Comparison of ENCODE assay signal across 20 mouse cellular contexts in genomic region chr16:10780631-10781120, GRCm38 (mm10). TPM values are rescaled to one million over a fixed set of nuclear protein-coding genes. Genes with fewer than 3 reads are reported as not detected.
A peak's percentile ranks its signal among the peaks of the same experiment; 100 is the strongest.
DNase-seq lines count a peak whose midpoint lies in the region; ATAC-seq and TF ChIP-seq lines count a peak whose summit lies in the region.
"Had no signal": no experiment of that assay in that cellular context is flagged by ENCODE, and none has a peak within 500 bp of the region (broad histone marks: within the 10 kb centered on the region; RNA-seq: fewer than 3 reads in every experiment).

No protein-coding gene starts in this region.

- in situ Hi-C loops in CH12.LX (cut with MboI; ENCODE audit: low pct_ligation_motif_present, low pct_unique_long_range_greater_than_20kb, low sequenced_read_pairs), result loop anchor here (5.0 kb wide), 1 partner anchor 33 kb away; no protein-coding TSS in a partner anchor

- H3K9ac ChIP-seq in heart, embryonic 14.5 days (ENCODE audit: low read length), result peak overlapping the region; percentile 16; the same call in 1 of the 2 replicates
- no peak overlapping the region; the same call in 1 of the 2 replicates for H3K9ac ChIP-seq in CH12.LX (ENCODE audit: insufficient read depth, low read depth)
- H3K9ac ChIP-seq in embryonic facial prominence, embryonic 15.5 days, result no peak overlapping the region
- H3K9ac ChIP-seq in stomach, embryonic 16.5 days (ENCODE audit: low read length), result no peak overlapping the region
- H3K9ac ChIP-seq in forebrain, embryonic 12.5 days, result no peak overlapping the region
- H3K9ac ChIP-seq: liver, embryonic 15.5 days; neural tube, embryonic 12.5 days had no signal

- dilution Hi-C loops in CH12.LX (cut with MboI; ENCODE audit: extremely low pct_ligation_motif_present, extremely low pct_unique_long_range_greater_than_20kb, low sequenced_read_pairs), result no loop called here

- TF ChIP-seq CTCF in CH12.LX (conservative IDR thresholded peaks at IDR 0.05 in 1 of 2, IDR thresholded peaks at IDR 0.05 in 1 of 2; ENCODE audit: low read depth in 2 of 2, low read length in 2 of 2), result no peak

- no peak for DNase-seq in heart, adult 8-10 months (ENCODE audit: low spot score)
- DNase-seq in CH12.LX (ENCODE audit: extremely low read depth), result no peak
- DNase-seq in adipocyte (ENCODE audit: low spot score), result no peak
- DNase-seq: adrenal gland, postnatal 10 days; cerebellum, adult 8-10 months; heart, adult 18-20 months had no signal

- ATAC-seq in heart, embryonic 14.5 days (ENCODE audit: insufficient number of reproducible peaks, insufficient read depth, low FRiP score, low read depth), result no peak
- ATAC-seq in embryonic facial prominence, embryonic 15.5 days (ENCODE audit: insufficient number of reproducible peaks, low FRiP score, low TSS enrichment, low read depth), result no peak
- ATAC-seq in stomach, embryonic 16.5 days (ENCODE audit: insufficient read depth, low FRiP score), result no peak
- ATAC-seq in forebrain, embryonic 12.5 days (ENCODE audit: low FRiP score), result no peak
- ATAC-seq: forebrain, embryonic 14.5 days; hindbrain, postnatal 0 days; midbrain, embryonic 16.5 days had no signal

- 78% methylated on average over 5 of the region's 5 CpGs for WGBS in heart, embryonic 14.5 days
- WGBS in embryonic facial prominence, embryonic 15.5 days, result 44% methylated on average over 5 of the region's 5 CpGs
- 59% methylated on average over 5 of the region's 5 CpGs for WGBS in stomach, embryonic 16.5 days
- WGBS in forebrain, embryonic 12.5 days, result 86% methylated on average over 5 of the region's 5 CpGs

- no peak for TF ChIP-seq RAD21 in CH12.LX (IDR thresholded peaks at IDR 0.05; ENCODE audit: low read depth, low read length)

- H3K36me3 ChIP-seq in heart, embryonic 14.5 days (ENCODE audit: control insufficient read depth, insufficient read depth, low read length), result no peaks in the 10 kb centered on the region
- H3K36me3 ChIP-seq in CH12.LX (replicated peaks in 1 of 2; ENCODE audit: control insufficient read depth in 1 of 2, insufficient read depth in 1 of 2, low read length in 1 of 2), result peaks cover 0 to 26% of the 10 kb centered on the region in 2 experiments
- H3K36me3 ChIP-seq in embryonic facial prominence, embryonic 15.5 days, result no peaks in the 10 kb centered on the region
- H3K36me3 ChIP-seq in stomach, embryonic 16.5 days (ENCODE audit: control insufficient read depth, insufficient read depth, low read length), result no peaks in the 10 kb centered on the region
- H3K36me3 ChIP-seq in forebrain, embryonic 12.5 days (replicated peaks), result no peaks in the 10 kb centered on the region
- H3K36me3 ChIP-seq: liver, embryonic 15.5 days; neural tube, embryonic 12.5 days had no signal

- no peaks in the 10 kb centered on the region for H3K27me3 ChIP-seq in heart, embryonic 14.5 days (ENCODE audit: control insufficient read depth, insufficient read depth, low read length)
- no peaks in the 10 kb centered on the region for H3K27me3 ChIP-seq in CH12.LX (replicated peaks)
- no peaks in the 10 kb centered on the region for H3K27me3 ChIP-seq in embryonic facial prominence, embryonic 15.5 days
- H3K27me3 ChIP-seq in stomach, embryonic 16.5 days (ENCODE audit: control insufficient read depth, insufficient read depth, low read length), result no peaks in the 10 kb centered on the region
- H3K27me3 ChIP-seq in forebrain, embryonic 12.5 days, result peaks cover 30% of the 10 kb centered on the region

- no peak overlapping the region for H3K4me3 ChIP-seq in heart, embryonic 14.5 days (ENCODE audit: control insufficient read depth in 1 of 2, insufficient read depth in 1 of 2, low read depth in 1 of 2, low read length in 2 of 2)
- H3K4me3 ChIP-seq in CH12.LX (replicated peaks in 1 of 3; ENCODE audit: low read depth in 2 of 3, low read length in 2 of 3, poor library complexity in 1 of 3), result no peak overlapping the region
- no peak overlapping the region for H3K4me3 ChIP-seq in embryonic facial prominence, embryonic 15.5 days (replicated peaks)
- no peak overlapping the region for H3K4me3 ChIP-seq in stomach, embryonic 16.5 days (replicated peaks; ENCODE audit: low read length)
- H3K4me3 ChIP-seq in forebrain, embryonic 12.5 days (replicated peaks), result no peak overlapping the region
- H3K4me3 ChIP-seq: layer of hippocampus, adult 2 months; liver, embryonic 15.5 days; neural tube, embryonic 12.5 days had no signal

- H3K79me2 ChIP-seq in CH12.LX (replicated peaks; ENCODE audit: control insufficient read depth, extremely low read depth, insufficient read depth, poor library complexity, severe bottlenecking), result peaks cover 16% of the 10 kb centered on the region

- H3K9me3 ChIP-seq in heart, embryonic 14.5 days (ENCODE audit: control insufficient read depth, low read length), result no peaks in the 10 kb centered on the region
- H3K9me3 ChIP-seq in CH12.LX (replicated peaks; ENCODE audit: low read length), result no peaks in the 10 kb centered on the region
- no peaks in the 10 kb centered on the region for H3K9me3 ChIP-seq in embryonic facial prominence, embryonic 15.5 days (replicated peaks)
- no peaks in the 10 kb centered on the region for H3K9me3 ChIP-seq in stomach, embryonic 16.5 days (replicated peaks; ENCODE audit: control insufficient read depth, low read length)
- H3K9me3 ChIP-seq in forebrain, embryonic 12.5 days, result no peaks in the 10 kb centered on the region
- H3K9me3 ChIP-seq: liver, embryonic 15.5 days; neural tube, embryonic 12.5 days had no signal

- no peak; the same call in 1 of the 2 replicates for TF ChIP-seq POLR2A in CH12.LX (IDR thresholded peaks at IDR 0.05; ENCODE audit: low read depth, low read length)

- TF ChIP-seq EP300 in CH12.LX (IDR thresholded peaks at IDR 0.05; ENCODE audit: low read length), result no peak

- peaks cover 39 to 52% of the 10 kb centered on the region in 2 experiments for H3K4me1 ChIP-seq in heart, embryonic 14.5 days (ENCODE audit: control insufficient read depth in 2 of 2, insufficient read depth in 2 of 2, low read length in 2 of 2)
- peaks cover 23 to 67% of the 10 kb centered on the region in 2 experiments for H3K4me1 ChIP-seq in CH12.LX (ENCODE audit: control insufficient read depth in 1 of 2, insufficient read depth in 2 of 2)
- H3K4me1 ChIP-seq in embryonic facial prominence, embryonic 15.5 days, result peaks cover 44% of the 10 kb centered on the region
- H3K4me1 ChIP-seq in stomach, embryonic 16.5 days (ENCODE audit: control insufficient read depth, insufficient read depth, low read length), result peaks cover 33% of the 10 kb centered on the region
- peaks cover 21% of the 10 kb centered on the region for H3K4me1 ChIP-seq in forebrain, embryonic 12.5 days

- 0 out of 4 replicates have a peak overlapping the region, but pooled peaks of 1 of the 2 experiments have one; percentile 14 for H3K27ac ChIP-seq in heart, embryonic 14.5 days (replicated peaks in 1 of 2; ENCODE audit: control insufficient read depth in 1 of 2, insufficient read depth in 1 of 2, low read depth in 2 of 2, low read length in 2 of 2)
- peak overlapping the region; percentile 97; the same call in 1 of the 2 replicates for H3K27ac ChIP-seq in CH12.LX (ENCODE audit: insufficient read depth, low read depth)
- H3K27ac ChIP-seq in embryonic facial prominence, embryonic 15.5 days (replicated peaks), result peak overlapping the region; percentile 72
- H3K27ac ChIP-seq in stomach, embryonic 16.5 days (ENCODE audit: low read length), result peak overlapping the region; percentile 43
- H3K27ac ChIP-seq in forebrain, embryonic 12.5 days, result no peak overlapping the region
- H3K27ac ChIP-seq: hindbrain, postnatal 0 days; layer of hippocampus, adult 2 months; liver, embryonic 15.5 days; macrophage; neural tube, embryonic 12.5 days had no signal

- no peak overlapping the region for H3K4me2 ChIP-seq in heart, embryonic 14.5 days (ENCODE audit: low read length)
- H3K4me2 ChIP-seq in CH12.LX (ENCODE audit: insufficient read depth, low read depth, poor library complexity, severe bottlenecking), result no peak overlapping the region
- 0 out of 2 replicates have a peak overlapping the region, but pooled peaks have one; percentile 17 for H3K4me2 ChIP-seq in embryonic facial prominence, embryonic 15.5 days (replicated peaks)
- no peak overlapping the region for H3K4me2 ChIP-seq in stomach, embryonic 16.5 days (ENCODE audit: low read depth, low read length)
- H3K4me2 ChIP-seq in forebrain, embryonic 12.5 days, result no peak overlapping the region
- H3K4me2 ChIP-seq: liver, embryonic 15.5 days; neural tube, embryonic 12.5 days had no signal

RNA-seq across cellular contexts. Expression of gene Socs1, which starts 4.7 kb away (rescaled TPM):
- polyA plus RNA-seq in heart, embryonic 14.5 days (2014; fragmentation: Nextera tagmentation; extraction: Ambion mirVana), result 4.0 and 4.3 TPM in 2 replicates
- under 1 TPM; 0.32 to 0.41 (median 0.36) TPM for total RNA-seq in heart, adult 8-10 months (2022)
- 26.1 and 29.1 TPM in 2 replicates for total RNA-seq in CH12.LX (2012; rRNA removed)
- 17.3 and 18.8 TPM in 2 replicates for total RNA-seq in CH12.LX (2014; rRNA removed)
- polyA plus RNA-seq in CH12.LX (2012; ENCODE audit: insufficient read length, low read depth), result 23.0 and 27.6 TPM in 2 replicates
- 15.3 and 15.4 TPM in 2 replicates for polyA plus RNA-seq in embryonic facial prominence, embryonic 15.5 days (2015; fragmentation: Nextera tagmentation; extraction: Ambion mirVana)
- 6.2 and 7.3 TPM in 2 replicates for polyA plus RNA-seq in stomach, embryonic 16.5 days (2015; fragmentation: Nextera tagmentation; extraction: Ambion mirVana)
- polyA plus RNA-seq in forebrain, embryonic 12.5 days (2016; fragmentation: Nextera tagmentation; extraction: Ambion mirVana), result 2.2 and 2.6 TPM in 2 replicates

RNA-seq across cellular contexts. Expression of gene Tnp2, which starts 7.8 kb away (rescaled TPM):
- polyA plus RNA-seq in heart, embryonic 14.5 days (2014; fragmentation: Nextera tagmentation; extraction: Ambion mirVana), result not detected in 2 replicates
- total RNA-seq in heart, adult 8-10 months (2022), result not detected
- total RNA-seq in CH12.LX (2012; rRNA removed) (0.25 TPM in 1 of 2 replicates, not detected in the other), CH12.LX (2014; rRNA removed) (not detected in 2 replicates)
- 0.43 TPM in 1 of 2 replicates, not detected in the other for polyA plus RNA-seq in CH12.LX (2012; ENCODE audit: insufficient read length, low read depth)
- not detected in 2 replicates for polyA plus RNA-seq in embryonic facial prominence, embryonic 15.5 days (2015; fragmentation: Nextera tagmentation; extraction: Ambion mirVana)
- not detected in 2 replicates for polyA plus RNA-seq in stomach, embryonic 16.5 days (2015; fragmentation: Nextera tagmentation; extraction: Ambion mirVana)
- not detected in 2 replicates for polyA plus RNA-seq in forebrain, embryonic 12.5 days (2016; fragmentation: Nextera tagmentation; extraction: Ambion mirVana)
- total RNA-seq: adrenal gland, postnatal 10 days; gastrocnemius, adult 18-20 months; heart, adult 18-20 months; hindbrain, postnatal 0 days; layer of hippocampus, adult 2 months; left cerebral cortex, postnatal 10 days had no signal
- polyA plus RNA-seq: forebrain, embryonic 14.5 days; hindbrain, postnatal 0 days; kidney, embryonic 14.5 days; liver, embryonic 15.5 days; macrophage; midbrain, embryonic 16.5 days; neural tube, embryonic 12.5 days had no signal

RNA-seq across cellular contexts. Expression of gene Prm3, which starts 10.0 kb away (rescaled TPM):
- not detected in 2 replicates for polyA plus RNA-seq in heart, embryonic 14.5 days (2014; fragmentation: Nextera tagmentation; extraction: Ambion mirVana)
- total RNA-seq in heart, adult 8-10 months (2022), result not detected
- total RNA-seq in CH12.LX (2012; rRNA removed), result not detected in 2 replicates
- total RNA-seq in CH12.LX (2014; rRNA removed), result not detected in 2 replicates
- not detected in 2 replicates for polyA plus RNA-seq in CH12.LX (2012; ENCODE audit: insufficient read length, low read depth)
- not detected in 2 replicates for polyA plus RNA-seq in embryonic facial prominence, embryonic 15.5 days (2015; fragmentation: Nextera tagmentation; extraction: Ambion mirVana)
- polyA plus RNA-seq in stomach, embryonic 16.5 days (2015; fragmentation: Nextera tagmentation; extraction: Ambion mirVana), result not detected in 2 replicates
- not detected in 2 replicates for polyA plus RNA-seq in forebrain, embryonic 12.5 days (2016; fragmentation: Nextera tagmentation; extraction: Ambion mirVana)
- total RNA-seq: adrenal gland, postnatal 10 days; gastrocnemius, adult 18-20 months; heart, adult 18-20 months; hindbrain, postnatal 0 days; layer of hippocampus, adult 2 months; left cerebral cortex, postnatal 10 days had no signal
- polyA plus RNA-seq: forebrain, embryonic 14.5 days; hindbrain, postnatal 0 days; kidney, embryonic 14.5 days; liver, embryonic 15.5 days; macrophage; midbrain, embryonic 16.5 days; neural tube, embryonic 12.5 days had no signal

RNA-seq across cellular contexts. Expression of gene Prm2, which starts 15.3 kb away (rescaled TPM):
- polyA plus RNA-seq in heart, embryonic 14.5 days (2014; fragmentation: Nextera tagmentation; extraction: Ambion mirVana), result not detected in 2 replicates
- not detected for total RNA-seq in heart, adult 8-10 months (2022)
- total RNA-seq in CH12.LX (2012; rRNA removed) (not detected in 2 replicates), CH12.LX (2014; rRNA removed) (not detected in 2 replicates)
- not detected in 2 replicates for polyA plus RNA-seq in CH12.LX (2012; ENCODE audit: insufficient read length, low read depth)
- not detected in 2 replicates for polyA plus RNA-seq in embryonic facial prominence, embryonic 15.5 days (2015; fragmentation: Nextera tagmentation; extraction: Ambion mirVana)
- not detected in 2 replicates for polyA plus RNA-seq in stomach, embryonic 16.5 days (2015; fragmentation: Nextera tagmentation; extraction: Ambion mirVana)
- not detected in 2 replicates for polyA plus RNA-seq in forebrain, embryonic 12.5 days (2016; fragmentation: Nextera tagmentation; extraction: Ambion mirVana)
- total RNA-seq: adrenal gland, postnatal 10 days; gastrocnemius, adult 18-20 months; heart, adult 18-20 months; hindbrain, postnatal 0 days; layer of hippocampus, adult 2 months; left cerebral cortex, postnatal 10 days had no signal
- polyA plus RNA-seq: forebrain, embryonic 14.5 days; hindbrain, postnatal 0 days; kidney, embryonic 14.5 days; liver, embryonic 15.5 days; macrophage; midbrain, embryonic 16.5 days; neural tube, embryonic 12.5 days had no signal

RNA-seq across cellular contexts. Expression of gene Prm1, which starts 25.0 kb away (rescaled TPM):
- not detected in 2 replicates for polyA plus RNA-seq in heart, embryonic 14.5 days (2014; fragmentation: Nextera tagmentation; extraction: Ambion mirVana)
- not detected for total RNA-seq in heart, adult 8-10 months (2022)
- total RNA-seq in CH12.LX (2012; rRNA removed) (not detected in 2 replicates), CH12.LX (2014; rRNA removed) (not detected in 2 replicates)
- not detected in 2 replicates for polyA plus RNA-seq in CH12.LX (2012; ENCODE audit: insufficient read length, low read depth)
- polyA plus RNA-seq in embryonic facial prominence, embryonic 15.5 days (2015; fragmentation: Nextera tagmentation; extraction: Ambion mirVana), result not detected in 2 replicates
- polyA plus RNA-seq in stomach, embryonic 16.5 days (2015; fragmentation: Nextera tagmentation; extraction: Ambion mirVana), result not detected in 2 replicates
- not detected in 2 replicates for polyA plus RNA-seq in forebrain, embryonic 12.5 days (2016; fragmentation: Nextera tagmentation; extraction: Ambion mirVana)
- total RNA-seq: adrenal gland, postnatal 10 days; gastrocnemius, adult 18-20 months; heart, adult 18-20 months; hindbrain, postnatal 0 days; layer of hippocampus, adult 2 months; left cerebral cortex, postnatal 10 days had no signal
- polyA plus RNA-seq: forebrain, embryonic 14.5 days; kidney, embryonic 14.5 days; liver, embryonic 15.5 days; macrophage; neural tube, embryonic 12.5 days had no signal
